Mouse (Mus musculus) midbrain, postnatal 0 days (tissue): ENCODE results near the gene Mettl14. TPM values are rescaled to one million over a fixed set of nuclear protein-coding genes. Genes with fewer than 3 reads are reported as not detected.
A peak's percentile ranks its signal among the peaks of the same experiment; 100 is the strongest.

Experiments used
- ATAC-seq: fragments of 200-750 bp; cut with Nextera tagmentation; 2 replicates; pipeline ENCODE4 v1.8.0; 2017; ENCODE audit warnings: moderate number of reproducible peaks, mild to moderate bottlenecking, moderate TSS enrichment, moderate library complexity; ENCODE audit not compliant: low FRiP score
- DNase-seq: peaks from one replicate; pipeline ENCODE4 v3.0.0-alpha.2; 2015; ENCODE audit warnings: low spot score
- H3K27ac ChIP-seq: fragments of 300-500 bp; sonication (generic); 2 replicates; pipeline ENCODE4 v1.5.1; 2014; ENCODE audit warnings: low read depth, mild to moderate bottlenecking, low read length, mixed read lengths
- H3K27me3 ChIP-seq: fragments of 300-500 bp; sonication (generic); 2 replicates; pipeline ENCODE4 v1.6.1; 2014; ENCODE audit warnings: low read length, control low read depth, mixed read lengths; ENCODE audit not compliant: insufficient read depth
- H3K36me3 ChIP-seq: fragments of 300-500 bp; sonication (generic); 2 replicates; pipeline ENCODE4 v1.6.1; 2014; ENCODE audit warnings: low read length, control low read depth, mixed read lengths; ENCODE audit not compliant: insufficient read depth
- H3K4me1 ChIP-seq: fragments of 300-500 bp; sonication (generic); 2 replicates; pipeline ENCODE4 v1.6.1; 2014; ENCODE audit warnings: mild to moderate bottlenecking, control low read depth, antibody characterized with exemption, low read length, mixed read lengths; ENCODE audit not compliant: insufficient read depth
- H3K4me2 ChIP-seq: fragments of 300-500 bp; sonication (generic); 2 replicates; pipeline ENCODE4 v1.6.1; 2014; ENCODE audit warnings: low read depth, mild to moderate bottlenecking, low read length, mixed read lengths; ENCODE audit not compliant: poor library complexity, severe bottlenecking
- H3K4me3 ChIP-seq: fragments of 300-500 bp; sonication (generic); 2 replicates; pipeline ENCODE4 v1.5.1; 2014; ENCODE audit warnings: low read depth, mild to moderate bottlenecking, low read length, moderate library complexity
- H3K9ac ChIP-seq: fragments of 300-500 bp; sonication (generic); replicated peaks from 2 replicates; pipeline ENCODE4 v1.6.1; 2014; ENCODE audit warnings: mild to moderate bottlenecking, low read length, moderate library complexity, mixed read lengths; ENCODE audit not compliant: poor library complexity, severe bottlenecking
- H3K9me3 ChIP-seq: fragments of 300-500 bp; sonication (generic); 2 replicates; pipeline ENCODE4 v1.6.1; 2016; ENCODE audit warnings: low read length, control low read depth
- CTCF ChIP-seq: IDR thresholded peaks from 2 replicates; pipeline ENCODE4 v1.5.1; 2016; ENCODE audit warnings: antibody characterized with exemption, mild to moderate bottlenecking
- WGBS: fragments of 180-500 bp; shearing (Covaris S2); extraction: QIAGEN DNeasy Blood & Tissue Kit; methylation state at CpG from one replicate; pipeline ENCODE4 v1.1.7; 2014; 5-methylcytosine and 5-hydroxymethylcytosine counted together
- polyA plus RNA-seq: library from polyadenylated mRNA; unstranded; fragments of >200 nt; fragmentation: Nextera tagmentation; extraction: Ambion mirVana; gene quantifications from 2 replicates; pipeline ENCODE4 v1.2.1, GENCODE M21; 2015
- total RNA-seq: library from RNA; depleted of rRNA; stranded (reverse); fragments of >200 nt; gene quantifications from 2 replicates; pipeline ENCODE4 v1.2.3, GENCODE M21; 2014; rRNA removed

The Mettl14 gene
- total and polyA plus RNA-seq, 2 experiments from 2014 or later, result 3.8 to 14.4 TPM

GRCm38 (mm10) chr3:123321612-123322011, 64.3 kb downstream of the Mettl14 start:
- Histone ChIP-seq H3K27me3 (no peaks in the 10 kb centered on the region), H3K4me3 (no peak overlapping the region), H3K4me1 (no peaks in the 10 kb centered on the region), H3K36me3 (no peaks in the 10 kb centered on the region), H3K9ac (no peak overlapping the region), H3K27ac (no peak overlapping the region), H3K4me2 (no peak overlapping the region), H3K9me3 (no peaks in the 10 kb centered on the region)
- TF ChIP-seq CTCF, result no peak
- ATAC-seq, result peak; percentile 26; the same call in 1 of the 2 replicates
- DNase-seq, result no peak
- WGBS, result 87% methylated on average over 6 of the region's 6 CpGs

- Histone ChIP-seq H3K27ac (no peak overlapping the region), H3K4me3 (no peak overlapping the region), H3K4me1 (no peaks in the 10 kb centered on the region), H3K4me2 (no peak overlapping the region), H3K27me3 (no peaks in the 10 kb centered on the region), H3K36me3 (no peaks in the 10 kb centered on the region), H3K9me3 (no peaks in the 10 kb centered on the region), H3K9ac (no peak overlapping the region)
- 83% methylated on average over 9 of the region's 9 CpGs for WGBS
- ATAC-seq, result no peak
- no peak for DNase-seq
- TF ChIP-seq CTCF, result no peak
These were observed 65.6 kb downstream of the Mettl14 start for GRCm38 (mm10) chr3:123320341-123320740.

Other genes with a start within 250 kb of the Mettl14 start
- 1.2 and 1.8 TPM in 2 replicates for gene Synpo2, start 150.0 kb downstream of the Mettl14 start, total RNA-seq
- 1.6 and 2.9 TPM in 2 replicates for gene Synpo2, start 150.0 kb downstream of the Mettl14 start, polyA plus RNA-seq
- 22.4 and 24.6 TPM in 2 replicates for gene Sec24d, start 118.7 kb downstream of the Mettl14 start, total RNA-seq
- gene Sec24d, start 118.7 kb downstream of the Mettl14 start, polyA plus RNA-seq, result 10.9 and 11.2 TPM in 2 replicates
- 8.2 and 14.1 TPM in 2 replicates for gene Prss12, start 60.8 kb upstream of the Mettl14 start, total RNA-seq
- 12.6 and 13.4 TPM in 2 replicates for gene Prss12, start 60.8 kb upstream of the Mettl14 start, polyA plus RNA-seq